Mouse (Mus musculus): ENCODE results near the gene Cryba2.

The Cryba2 gene

DNA sequence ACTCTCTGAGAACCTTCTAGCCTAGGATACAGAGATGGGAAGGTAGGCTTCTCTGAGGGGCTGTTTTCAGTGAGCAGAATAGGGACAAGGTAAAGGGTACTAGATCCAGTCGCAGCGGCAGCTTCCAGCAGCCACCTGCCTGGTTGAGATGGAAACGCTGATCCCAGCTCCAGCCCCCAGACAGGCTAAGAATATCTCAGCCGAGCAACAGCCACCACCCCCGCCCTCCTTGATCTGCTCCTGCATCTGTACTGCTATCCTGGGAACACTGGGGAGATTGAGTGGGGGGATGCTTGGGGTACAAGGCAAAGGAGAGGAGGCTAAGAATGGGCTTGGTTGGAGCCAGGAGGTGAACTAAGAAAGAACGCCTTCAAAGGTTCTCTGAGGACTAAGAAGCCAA, 42.7 kb downstream of the Cryba2 start:
- DNase-seq (ENCODE audit: low read depth, low spot score) = no peak

GRCm38 (mm10) chr1:74848946-74849345, 44.0 kb downstream of the Cryba2 start:
- no peak for DNase-seq (ENCODE audit: low read depth, low spot score)

DNA sequence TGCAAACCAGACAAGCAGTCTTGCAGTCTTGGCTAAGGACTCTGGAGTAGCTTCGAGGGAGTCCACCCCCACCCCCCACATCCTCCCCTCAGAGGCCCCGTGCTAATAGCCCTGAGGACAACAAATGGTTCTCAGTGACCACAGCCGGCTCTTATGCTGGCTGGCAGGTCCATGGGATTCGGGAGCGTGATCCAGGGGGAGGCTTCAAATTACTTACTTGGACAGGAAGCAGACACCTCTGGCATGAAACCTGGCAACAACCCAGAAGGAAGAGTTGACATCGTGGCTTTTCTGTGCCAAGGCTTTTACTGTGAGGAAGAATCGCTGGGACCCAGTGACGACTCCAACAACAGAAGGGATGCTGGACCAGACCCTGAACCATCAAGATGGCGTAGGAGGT, 46.6 kb downstream of the Cryba2 start:
- DNase-seq (ENCODE audit: low read depth, low spot score) = no peak

- DNase-seq (ENCODE audit: low read depth, low spot score) = no peak
Measured at GRCm38 (mm10) chr1:74843090-74843489, 49.9 kb downstream of the Cryba2 start.
